18 mouse cellular contexts compared by ENCODE assay signal in the genomic region with DNA sequence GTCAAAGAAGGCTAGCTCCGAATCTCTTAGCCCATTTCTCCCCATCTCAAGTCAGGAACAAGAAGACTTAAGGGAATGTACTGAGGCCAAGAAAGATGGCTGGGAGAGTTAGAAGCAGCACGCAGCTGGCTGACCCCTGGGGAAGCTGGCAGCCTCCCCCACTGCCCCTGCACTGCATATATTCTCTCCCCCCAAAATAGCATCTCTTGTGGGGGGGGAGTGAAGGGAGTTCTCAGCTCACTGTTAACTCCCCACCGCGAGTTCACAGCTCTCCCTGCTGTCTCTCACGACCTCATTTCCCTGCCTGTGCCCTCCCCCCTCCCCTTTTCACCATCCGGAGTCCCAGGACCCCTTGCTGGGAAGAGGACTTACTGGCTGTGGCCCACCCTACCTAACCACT. TPM values are rescaled to one million over a fixed set of nuclear protein-coding genes. Genes with fewer than 3 reads are reported as not detected.
"Had no signal": no experiment of that assay in that cellular context is flagged by ENCODE, and none has a peak within 500 bp of the region (broad histone marks: within the 10 kb centered on the region; RNA-seq: fewer than 3 reads in every experiment).

No protein-coding gene starts in this region.

- H3K4me3 ChIP-seq: neural tube, embryonic 12.5 days; neural tube, embryonic 13.5 days; neural tube, embryonic 15.5 days; stomach, embryonic 15.5 days had no signal

- DNase-seq: retina, postnatal 1 day; right cerebral cortex, adult 18-20 months; right cerebral cortex, postnatal 14 days; right cerebral cortex, postnatal 25 days; right cerebral cortex, postnatal 4 days; spleen, adult 18-20 months; thymus, adult 18-20 months; thymus, adult 2 months; thymus, postnatal 14 days; thymus, postnatal 25 days; thymus, postnatal 36 days; thymus, postnatal 4 days had no signal

- H3K4me1 ChIP-seq: stomach, embryonic 15.5 days had no signal

- H3K36me3 ChIP-seq: stomach, embryonic 15.5 days had no signal

- H3K27ac ChIP-seq: neural tube, embryonic 12.5 days; neural tube, embryonic 13.5 days; neural tube, embryonic 15.5 days; stomach, embryonic 15.5 days; stomach, postnatal 0 days had no signal

- H3K4me2 ChIP-seq: neural tube, embryonic 12.5 days; neural tube, embryonic 13.5 days; neural tube, embryonic 15.5 days; stomach, embryonic 15.5 days had no signal

- H3K9me3 ChIP-seq: neural tube, embryonic 12.5 days; neural tube, embryonic 13.5 days; neural tube, embryonic 15.5 days; stomach, embryonic 15.5 days had no signal

- H3K9ac ChIP-seq: neural tube, embryonic 12.5 days; neural tube, embryonic 13.5 days; neural tube, embryonic 15.5 days; stomach, embryonic 15.5 days had no signal

RNA-seq across cellular contexts. Expression of a gene that starts 17.1 kb away (rescaled TPM):
- polyA plus RNA-seq: neural tube, embryonic 12.5 days; stomach, embryonic 14.5 days; stomach, embryonic 15.5 days had no signal
